Mouse (Mus musculus): ENCODE measurements at regions not wholly inside any gene's neighbourhood (a gene's known extent, or its start where the extent isn't known, plus 50 kb on each side); places are given as distances from the start of the nearest gene placed in this dataset.
"Not testable (repeated sequence)": the region's sequence is repeated elsewhere in the genome, so short reads cannot be mapped to it uniquely, and the experiment has no call there.

DNA sequence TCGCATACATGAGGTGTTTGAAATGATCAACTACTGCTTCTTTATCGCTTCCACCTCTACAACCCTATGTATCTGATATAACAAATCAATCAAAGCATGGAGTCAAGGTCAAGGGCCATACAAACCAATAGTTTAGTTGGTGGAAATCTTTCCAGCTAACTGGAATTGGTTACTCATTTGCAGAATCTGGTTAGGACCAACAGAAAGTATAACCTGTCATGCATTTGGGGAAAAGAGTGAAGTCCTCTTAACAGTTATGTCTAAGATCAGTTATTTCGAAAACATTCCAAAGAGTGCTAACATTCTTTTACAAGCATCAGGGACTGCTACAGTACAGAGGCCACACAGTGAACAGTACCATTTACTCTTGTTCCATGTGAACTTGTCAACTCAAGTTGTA, 204.6 kb upstream of the Got2 start:
- WGBS (ENCODE audit: insufficient replicate concordance), result 61% methylated on average over 3 of the region's 3 CpGs
- H3K9me3 ChIP-seq (replicated peaks; ENCODE audit: control insufficient read depth, low read length), result no peaks in the 10 kb centered on the region
- no peak overlapping the region for H3K27ac ChIP-seq (ENCODE audit: low read length)
- H3K4me3 ChIP-seq (ENCODE audit: low read depth, low read length), result no peak overlapping the region
- no peak overlapping the region for H3K9ac ChIP-seq (ENCODE audit: low read depth, low read length)
- H3K4me1 ChIP-seq (ENCODE audit: control insufficient read depth, low read depth, low read length), result no peaks in the 10 kb centered on the region
- no peak for ATAC-seq (ENCODE audit: low read depth)
- H3K36me3 ChIP-seq (ENCODE audit: control insufficient read depth, insufficient read depth), result no peaks in the 10 kb centered on the region
- H3K4me2 ChIP-seq (ENCODE audit: low read depth, low read length), result no peak overlapping the region
- no peaks in the 10 kb centered on the region for H3K27me3 ChIP-seq (ENCODE audit: control insufficient read depth, insufficient read depth, low read depth, low read length)

DNA sequence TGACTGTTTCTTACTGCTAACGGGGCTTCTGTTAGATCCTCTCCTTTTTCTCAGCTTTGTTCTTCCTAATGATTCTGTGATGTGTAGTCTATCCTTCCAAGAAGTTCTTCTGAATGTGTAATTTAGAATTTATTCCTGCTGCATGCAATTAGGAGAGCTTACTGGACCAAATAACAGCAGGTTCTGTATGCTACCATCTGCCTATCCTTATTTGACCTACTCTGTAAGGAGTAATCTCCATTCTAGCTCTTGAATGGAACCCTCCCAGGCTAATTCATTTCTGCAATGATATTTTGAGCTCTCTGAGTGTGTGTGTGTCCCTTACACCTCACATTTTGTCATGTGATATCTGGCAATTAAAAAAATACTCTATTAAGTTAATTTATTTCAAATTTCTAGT, 201.9 kb upstream of the Got2 start:
- Histone ChIP-seq H3K9ac (ENCODE audit: low read depth, low read length) (no peak overlapping the region), H3K4me2 (ENCODE audit: low read depth, low read length) (no peak overlapping the region), H3K9me3 (replicated peaks; ENCODE audit: control insufficient read depth, low read length) (no peaks in the 10 kb centered on the region), H3K27me3 (ENCODE audit: control insufficient read depth, insufficient read depth, low read depth, low read length) (no peaks in the 10 kb centered on the region), H3K4me1 (ENCODE audit: control insufficient read depth, low read depth, low read length) (no peaks in the 10 kb centered on the region), H3K27ac (ENCODE audit: low read length) (no peak overlapping the region), H3K4me3 (ENCODE audit: low read depth, low read length) (no peak overlapping the region), H3K36me3 (ENCODE audit: control insufficient read depth, insufficient read depth) (no peaks in the 10 kb centered on the region)
- ATAC-seq (ENCODE audit: low read depth), result no peak
- 45% methylated on average over 1 of the region's 1 CpGs for WGBS (ENCODE audit: insufficient replicate concordance)

DNA sequence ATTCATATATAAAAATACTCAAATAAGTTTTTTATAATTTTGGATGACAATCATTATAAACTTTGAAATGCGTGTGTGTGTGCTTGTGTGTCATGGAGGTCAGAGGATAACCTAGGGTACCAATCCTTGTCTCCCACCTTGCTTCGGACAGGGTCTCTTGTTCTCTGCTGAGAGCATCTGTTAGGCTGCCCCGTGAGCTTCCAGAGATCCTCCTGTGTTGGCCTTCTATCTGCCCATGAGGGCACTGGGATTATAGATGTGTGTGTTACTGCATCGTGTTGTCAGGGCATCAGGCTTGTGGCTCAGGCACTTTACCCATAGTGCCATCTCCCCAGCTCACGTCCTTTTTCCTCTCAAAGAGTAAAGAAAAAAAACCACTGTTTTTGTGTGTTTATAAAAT, 180.0 kb upstream of the Got2 start:
- Histone ChIP-seq H3K4me3 (ENCODE audit: low read depth, low read length) (no peak overlapping the region), H3K27me3 (ENCODE audit: control insufficient read depth, insufficient read depth, low read depth, low read length) (no peaks in the 10 kb centered on the region), H3K4me1 (ENCODE audit: control insufficient read depth, low read depth, low read length) (no peaks in the 10 kb centered on the region), H3K27ac (ENCODE audit: low read length) (no peak overlapping the region), H3K36me3 (ENCODE audit: control insufficient read depth, insufficient read depth) (no peaks in the 10 kb centered on the region), H3K9ac (ENCODE audit: low read depth, low read length) (no peak overlapping the region), H3K4me2 (ENCODE audit: low read depth, low read length) (no peak overlapping the region), H3K9me3 (replicated peaks; ENCODE audit: control insufficient read depth, low read length) (no peaks in the 10 kb centered on the region)
- 58% methylated on average over 5 of the region's 5 CpGs for WGBS (ENCODE audit: insufficient replicate concordance)
- no peak for ATAC-seq (ENCODE audit: low read depth)

DNA sequence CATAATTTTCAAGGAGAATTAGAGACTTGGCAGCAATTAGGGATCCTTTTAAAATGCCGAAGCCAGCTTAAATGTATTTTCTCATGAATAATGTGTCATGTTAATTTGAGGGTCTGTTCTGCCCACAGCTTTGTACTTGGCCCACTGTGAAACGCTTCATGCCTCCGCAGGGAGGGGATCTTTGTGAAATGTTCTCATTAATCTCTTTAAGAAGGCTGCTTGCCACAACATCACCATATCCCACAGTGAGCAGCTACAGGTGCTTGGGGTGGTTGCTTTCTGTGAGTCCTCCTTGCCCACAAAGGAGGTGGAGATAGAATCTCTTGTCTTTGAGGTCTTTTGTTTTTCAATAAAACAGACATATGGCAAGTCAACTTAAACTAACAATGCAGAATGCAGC, 159.3 kb upstream of the Got2 start:
- no peaks in the 10 kb centered on the region for H3K4me1 ChIP-seq (ENCODE audit: control insufficient read depth, low read depth, low read length)
- WGBS (ENCODE audit: insufficient replicate concordance), result 62% methylated on average over 3 of the region's 3 CpGs
- no peaks in the 10 kb centered on the region for H3K36me3 ChIP-seq (ENCODE audit: control insufficient read depth, insufficient read depth)
- no peak for ATAC-seq (ENCODE audit: low read depth)
- no peak overlapping the region for H3K4me3 ChIP-seq (ENCODE audit: low read depth, low read length)
- no peak overlapping the region for H3K9ac ChIP-seq (ENCODE audit: low read depth, low read length)
- H3K4me2 ChIP-seq (ENCODE audit: low read depth, low read length), result no peak overlapping the region
- H3K27ac ChIP-seq (ENCODE audit: low read length), result no peak overlapping the region
- no peaks in the 10 kb centered on the region for H3K9me3 ChIP-seq (replicated peaks; ENCODE audit: control insufficient read depth, low read length)
- H3K27me3 ChIP-seq (ENCODE audit: control insufficient read depth, insufficient read depth, low read depth, low read length), result no peaks in the 10 kb centered on the region

DNA sequence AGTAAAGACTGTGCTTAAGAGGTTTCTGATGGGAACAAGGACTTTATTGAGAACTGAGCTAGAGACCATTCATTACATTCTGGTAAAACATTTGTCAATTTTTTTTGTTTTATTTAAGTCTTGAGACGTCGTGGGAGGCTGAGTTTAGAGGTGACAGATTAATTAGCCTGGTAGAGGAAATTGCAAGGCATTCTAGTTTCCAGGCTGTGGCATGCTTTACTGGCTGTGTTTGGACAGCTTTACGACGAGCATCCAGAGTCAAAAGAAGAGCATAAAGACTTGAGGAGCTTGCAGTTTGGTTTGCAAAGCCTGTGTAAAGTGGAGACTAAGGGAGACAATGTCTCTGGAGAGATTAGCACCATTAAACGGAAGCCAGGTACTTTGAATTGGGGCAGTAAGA, 154.0 kb upstream of the Got2 start:
- H3K9me3 ChIP-seq (replicated peaks; ENCODE audit: control insufficient read depth, low read length), result no peaks in the 10 kb centered on the region
- no peak overlapping the region for H3K4me2 ChIP-seq (ENCODE audit: low read depth, low read length)
- no peaks in the 10 kb centered on the region for H3K27me3 ChIP-seq (ENCODE audit: control insufficient read depth, insufficient read depth, low read depth, low read length)
- no peak overlapping the region for H3K4me3 ChIP-seq (ENCODE audit: low read depth, low read length)
- no peaks in the 10 kb centered on the region for H3K4me1 ChIP-seq (ENCODE audit: control insufficient read depth, low read depth, low read length)
- no peaks in the 10 kb centered on the region for H3K36me3 ChIP-seq (ENCODE audit: control insufficient read depth, insufficient read depth)
- ATAC-seq (ENCODE audit: low read depth), result no peak
- H3K9ac ChIP-seq (ENCODE audit: low read depth, low read length), result no peak overlapping the region
- no peak overlapping the region for H3K27ac ChIP-seq (ENCODE audit: low read length)
- 28% methylated on average over 5 of the region's 5 CpGs for WGBS (ENCODE audit: insufficient replicate concordance)

DNA sequence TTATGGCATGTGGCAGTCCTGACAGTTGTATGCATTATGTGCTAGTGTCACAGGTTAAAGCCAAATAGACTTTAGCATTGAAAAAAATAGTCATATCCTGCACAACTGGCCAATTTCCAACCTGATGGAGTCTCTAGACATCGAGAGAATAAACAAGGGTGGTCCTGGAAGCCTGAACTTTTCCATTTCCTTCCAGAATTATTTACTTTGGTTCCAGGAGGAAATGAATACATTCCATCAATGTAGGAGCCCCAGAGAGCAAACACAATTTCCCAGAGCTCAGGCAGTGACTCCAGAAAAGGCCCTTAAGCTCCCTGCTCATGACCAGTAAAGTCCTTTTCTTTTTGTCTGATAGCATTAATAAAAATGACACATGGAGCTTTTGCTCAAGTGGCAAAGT, 151.9 kb upstream of the Got2 start:
- H3K36me3 ChIP-seq (ENCODE audit: control insufficient read depth, insufficient read depth), result no peaks in the 10 kb centered on the region
- no peak overlapping the region for H3K9ac ChIP-seq (ENCODE audit: low read depth, low read length)
- no peak for ATAC-seq (ENCODE audit: low read depth)
- H3K4me1 ChIP-seq (ENCODE audit: control insufficient read depth, low read depth, low read length), result no peaks in the 10 kb centered on the region
- WGBS (ENCODE audit: insufficient replicate concordance), result 15% methylated on average over 1 of the region's 1 CpGs
- H3K4me2 ChIP-seq (ENCODE audit: low read depth, low read length), result no peak overlapping the region
- H3K27ac ChIP-seq (ENCODE audit: low read length), result no peak overlapping the region
- H3K9me3 ChIP-seq (replicated peaks; ENCODE audit: control insufficient read depth, low read length), result no peaks in the 10 kb centered on the region
- H3K27me3 ChIP-seq (ENCODE audit: control insufficient read depth, insufficient read depth, low read depth, low read length), result no peaks in the 10 kb centered on the region
- H3K4me3 ChIP-seq (ENCODE audit: low read depth, low read length), result no peak overlapping the region

DNA sequence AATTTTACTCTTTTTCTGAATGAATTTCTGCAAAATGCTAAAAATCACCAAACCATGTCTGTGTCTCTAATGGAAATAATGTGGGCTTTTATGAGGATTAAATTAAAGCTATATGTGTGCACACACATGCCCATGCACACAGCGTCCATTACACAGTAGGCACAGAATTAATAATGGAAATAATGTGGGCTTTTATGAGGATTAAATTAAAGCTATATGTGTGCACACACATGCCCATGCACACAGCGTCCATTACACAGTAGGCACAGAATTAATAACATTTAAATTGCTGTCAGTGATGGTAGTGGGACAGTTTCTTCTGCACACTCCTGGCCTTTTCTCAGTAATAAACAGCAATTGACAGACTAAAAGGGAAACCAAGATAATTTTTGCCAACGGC, 130.4 kb upstream of the Got2 start:
- H3K4me2 ChIP-seq (ENCODE audit: low read depth, low read length); ATAC-seq (ENCODE audit: low read depth); H3K4me3 ChIP-seq (ENCODE audit: low read depth, low read length); H3K9ac ChIP-seq (ENCODE audit: low read depth, low read length); H3K36me3 ChIP-seq (ENCODE audit: control insufficient read depth, insufficient read depth); H3K9me3 ChIP-seq (replicated peaks; ENCODE audit: control insufficient read depth, low read length); H3K27me3 ChIP-seq (ENCODE audit: control insufficient read depth, insufficient read depth, low read depth, low read length); H3K27ac ChIP-seq (ENCODE audit: low read length); H3K4me1 ChIP-seq (ENCODE audit: control insufficient read depth, low read depth, low read length): not testable (repeated sequence)
- WGBS (ENCODE audit: insufficient replicate concordance), result 53% methylated on average over 3 of the region's 3 CpGs

DNA sequence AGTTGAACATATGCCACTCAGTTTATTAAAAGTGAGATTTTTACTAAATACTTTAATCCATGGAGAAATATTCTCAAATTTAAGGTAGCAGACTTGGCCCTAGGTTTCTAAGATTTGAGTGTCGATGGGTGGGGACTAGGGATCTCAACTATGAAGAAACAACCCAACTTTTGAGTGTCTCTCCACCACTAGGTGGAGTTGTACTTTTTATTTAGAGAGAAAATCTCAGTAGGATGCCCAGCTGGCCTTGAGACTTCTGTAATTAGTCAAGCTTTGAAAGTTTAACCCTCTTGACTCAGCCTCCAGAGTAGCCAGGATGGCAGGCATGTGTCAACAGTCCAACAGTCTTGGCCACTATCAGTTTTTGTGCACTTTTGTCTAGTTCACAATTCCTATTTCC, 123.7 kb upstream of the Got2 start:
- Histone ChIP-seq H3K27ac (ENCODE audit: low read length) (no peak overlapping the region), H3K27me3 (ENCODE audit: control insufficient read depth, insufficient read depth, low read depth, low read length) (no peaks in the 10 kb centered on the region), H3K9me3 (replicated peaks; ENCODE audit: control insufficient read depth, low read length) (no peaks in the 10 kb centered on the region), H3K4me3 (ENCODE audit: low read depth, low read length) (no peak overlapping the region), H3K4me1 (ENCODE audit: control insufficient read depth, low read depth, low read length) (no peaks in the 10 kb centered on the region), H3K36me3 (ENCODE audit: control insufficient read depth, insufficient read depth) (no peaks in the 10 kb centered on the region), H3K9ac (ENCODE audit: low read depth, low read length) (no peak overlapping the region), H3K4me2 (ENCODE audit: low read depth, low read length) (no peak overlapping the region)
- WGBS (ENCODE audit: insufficient replicate concordance), result 58% methylated on average over 1 of the region's 1 CpGs
- ATAC-seq (ENCODE audit: low read depth), result no peak

DNA sequence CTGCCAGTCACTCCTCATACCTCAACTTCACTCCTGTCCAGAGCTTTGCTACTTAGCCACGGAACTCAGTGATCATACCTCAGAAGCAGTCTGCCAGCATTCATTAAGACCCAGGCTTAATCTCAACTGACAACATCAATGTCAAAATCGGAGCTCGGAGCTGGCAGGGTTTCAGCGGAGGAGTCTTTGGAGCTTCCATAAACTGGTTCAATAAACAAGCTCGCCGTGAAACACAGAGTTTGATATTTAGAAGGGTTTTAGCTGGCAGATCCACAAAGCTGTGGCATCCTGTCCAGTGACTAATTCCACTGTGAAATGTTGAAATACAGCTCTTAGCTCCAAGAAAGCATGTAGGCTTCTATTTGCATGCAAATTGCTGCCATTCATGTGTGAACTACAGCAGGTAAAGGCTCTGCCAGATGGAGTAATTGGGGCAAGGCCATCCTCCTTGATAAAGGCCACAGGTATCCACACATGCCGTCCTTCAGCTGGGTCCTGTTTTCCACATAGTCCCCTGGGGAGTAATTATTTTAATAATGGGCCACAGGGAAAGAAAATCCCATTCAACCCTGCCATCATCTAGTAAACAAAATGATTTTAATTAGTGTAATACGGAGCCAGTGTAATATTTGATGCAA, 103.6 kb upstream of the Got2 start:
- Histone ChIP-seq H3K9me3 (replicated peaks; ENCODE audit: control insufficient read depth, low read length) (no peaks in the 10 kb centered on the region), H3K9ac (ENCODE audit: low read depth, low read length) (no peak overlapping the region), H3K27me3 (ENCODE audit: control insufficient read depth, insufficient read depth, low read depth, low read length) (no peaks in the 10 kb centered on the region), H3K36me3 (ENCODE audit: control insufficient read depth, insufficient read depth) (no peaks in the 10 kb centered on the region), H3K4me3 (ENCODE audit: low read depth, low read length) (no peak overlapping the region), H3K4me2 (ENCODE audit: low read depth, low read length) (no peak overlapping the region), H3K4me1 (ENCODE audit: control insufficient read depth, low read depth, low read length) (no peaks in the 10 kb centered on the region), H3K27ac (ENCODE audit: low read length) (no peak overlapping the region)
- no peak for ATAC-seq (ENCODE audit: low read depth)
- 67% methylated on average over 8 of the region's 8 CpGs for WGBS (ENCODE audit: insufficient replicate concordance)
